Mouse (Mus musculus) neural tube, embryonic 11.5 days (tissue): ENCODE results near the gene Ppp4c. TPM values are rescaled to one million over a fixed set of nuclear protein-coding genes. Genes with fewer than 3 reads are reported as not detected.
A peak's percentile ranks its signal among the peaks of the same experiment; 100 is the strongest.

ENCODE experiments used
- ATAC-seq: fragments of 200-750 bp; cut with Nextera tagmentation; 2 replicates; pipeline ENCODE4 v1.8.0; 2017; ENCODE audit warnings: moderate number of reproducible peaks, mild to moderate bottlenecking, moderate TSS enrichment, moderate library complexity; ENCODE audit not compliant: insufficient read depth, low FRiP score, low TSS enrichment
- DNase-seq: peaks from one replicate; pipeline ENCODE4 v3.0.0-alpha.2; 2015; ENCODE audit warnings: low spot score
- H3K27ac ChIP-seq: fragments of 300-500 bp; sonication (generic); 2 replicates; pipeline ENCODE4 v1.5.1; 2014; ENCODE audit warnings: low read depth, mild to moderate bottlenecking, low read length
- H3K27me3 ChIP-seq: fragments of 300-500 bp; sonication (generic); 2 replicates; pipeline ENCODE4 v1.6.1; 2014; ENCODE audit warnings: mild to moderate bottlenecking, low read length, mixed read lengths; ENCODE audit not compliant: control insufficient read depth, insufficient read depth
- H3K36me3 ChIP-seq: fragments of 300-500 bp; sonication (generic); 2 replicates; pipeline ENCODE4 v1.6.1; 2014; ENCODE audit warnings: mild to moderate bottlenecking, low read length, moderate library complexity, mixed read lengths; ENCODE audit not compliant: control insufficient read depth, insufficient read depth
- H3K4me1 ChIP-seq: fragments of 300-500 bp; sonication (generic); 2 replicates; pipeline ENCODE4 v1.6.1; 2014; ENCODE audit warnings: low read length, mixed read lengths; ENCODE audit not compliant: control insufficient read depth, insufficient read depth
- H3K4me2 ChIP-seq: fragments of 300-500 bp; sonication (generic); 2 replicates; pipeline ENCODE4 v1.6.1; 2014; ENCODE audit warnings: low read depth, mild to moderate bottlenecking, moderate library complexity
- H3K4me3 ChIP-seq: fragments of 300-500 bp; sonication (generic); 2 replicates; pipeline ENCODE4 v1.5.1; 2014; ENCODE audit warnings: low read depth, low read length
- H3K9ac ChIP-seq: fragments of 300-500 bp; sonication (generic); 2 replicates; pipeline ENCODE4 v1.6.1; 2014; ENCODE audit warnings: mild to moderate bottlenecking, low read length
- H3K9me3 ChIP-seq: fragments of 300-500 bp; sonication (generic); 2 replicates; pipeline ENCODE4 v1.6.1; 2016; ENCODE audit warnings: low read length; ENCODE audit not compliant: control insufficient read depth
- WGBS: fragments of 180-500 bp; shearing (Covaris S2); extraction: QIAGEN DNeasy Blood & Tissue Kit; methylation state at CpG from one replicate; pipeline ENCODE4 v1.1.7; 2014; 5-methylcytosine and 5-hydroxymethylcytosine counted together
- polyA plus RNA-seq: library from polyadenylated mRNA; unstranded; fragments of >200 nt; fragmentation: Nextera tagmentation; extraction: Ambion mirVana; gene quantifications from 2 replicates; pipeline ENCODE4 v1.2.1, GENCODE M21; 2014

Ppp4c gene
- polyA plus RNA-seq, 1 experiment from 2014 or later, result 318 TPM

DNA sequence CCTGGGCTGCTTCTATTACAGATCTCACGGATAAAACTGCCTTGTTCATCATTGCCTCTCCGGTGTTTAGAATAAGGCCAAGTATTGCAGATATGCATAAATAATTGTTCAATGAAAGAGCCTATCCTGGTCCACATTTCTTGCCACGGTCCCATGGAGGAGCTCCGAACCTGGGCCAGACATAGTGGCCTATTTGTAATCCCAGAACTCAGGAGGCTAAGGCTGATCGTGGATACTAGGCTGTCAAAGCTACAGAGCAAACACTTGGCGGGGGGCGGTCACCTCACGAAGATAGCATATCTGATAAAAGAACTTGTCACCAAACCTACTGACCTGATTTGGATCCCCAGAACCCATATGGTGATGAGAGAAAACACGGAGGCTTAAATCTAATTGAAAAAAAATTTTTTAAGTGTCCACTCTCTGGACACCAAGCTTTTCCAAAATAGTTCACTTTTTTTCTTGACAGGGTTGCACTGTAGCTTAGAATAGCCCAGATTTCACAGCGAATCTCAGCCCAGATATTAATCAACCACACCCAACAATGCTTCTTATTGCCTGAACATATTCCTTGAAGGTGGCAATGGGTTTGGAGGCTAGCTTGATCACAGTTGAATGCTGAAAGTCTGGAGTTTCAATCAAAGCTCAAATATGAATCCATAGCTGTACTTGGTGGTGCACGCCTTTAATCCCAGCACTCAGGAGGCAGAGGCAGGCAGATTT is 586 bp upstream of the Ppp4c start:
- Histone ChIP-seq H3K4me2 (peak overlapping the region; percentile 59), H3K27me3 (no peaks in the 10 kb centered on the region), H3K36me3 (peaks cover 22% of the 10 kb centered on the region), H3K4me1 (peaks cover 14% of the 10 kb centered on the region), H3K4me3 (peak overlapping the region; percentile 87), H3K27ac (peak overlapping the region; percentile 89; the same call in 1 of the 2 replicates), H3K9me3 (no peaks in the 10 kb centered on the region), H3K9ac (peak overlapping the region; percentile 27)
- 0 out of 2 replicates have a peak, but pooled peaks have one; percentile 37 for ATAC-seq
- WGBS, result 28% methylated on average over 11 of the region's 11 CpGs
- no peak for DNase-seq

DNA sequence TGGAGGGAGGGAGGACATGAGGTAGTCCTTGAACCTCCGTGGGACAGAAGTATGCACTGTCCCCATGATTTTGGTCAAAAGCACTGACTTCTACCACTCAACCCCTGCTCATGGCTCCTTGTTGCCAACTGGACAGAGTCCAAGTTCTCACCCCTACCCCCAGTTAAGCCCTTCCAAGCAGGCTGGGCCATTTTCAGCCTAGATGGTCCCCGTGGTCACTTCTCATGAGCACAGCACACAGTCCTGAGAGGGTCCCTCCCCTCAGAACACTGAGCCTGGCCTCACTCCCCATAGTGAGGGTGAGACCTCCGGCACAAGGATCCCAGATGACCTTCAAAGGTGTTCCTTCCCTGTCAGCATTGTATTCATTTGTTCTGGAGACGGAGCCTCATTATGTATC is 3.2 kb downstream of the Ppp4c start:
- DNase-seq (no peak), ATAC-seq (no peak)
- Histone ChIP-seq H3K4me1 (peaks cover 7% of the 10 kb centered on the region; the same call in 1 of the 2 replicates), H3K9me3 (no peaks in the 10 kb centered on the region), H3K4me3 (no peak overlapping the region), H3K36me3 (peaks cover 22% of the 10 kb centered on the region), H3K27ac (no peak overlapping the region), H3K4me2 (no peak overlapping the region), H3K27me3 (no peaks in the 10 kb centered on the region), H3K9ac (no peak overlapping the region)
- WGBS, result 93% methylated on average over 4 of the region's 4 CpGs

DNA sequence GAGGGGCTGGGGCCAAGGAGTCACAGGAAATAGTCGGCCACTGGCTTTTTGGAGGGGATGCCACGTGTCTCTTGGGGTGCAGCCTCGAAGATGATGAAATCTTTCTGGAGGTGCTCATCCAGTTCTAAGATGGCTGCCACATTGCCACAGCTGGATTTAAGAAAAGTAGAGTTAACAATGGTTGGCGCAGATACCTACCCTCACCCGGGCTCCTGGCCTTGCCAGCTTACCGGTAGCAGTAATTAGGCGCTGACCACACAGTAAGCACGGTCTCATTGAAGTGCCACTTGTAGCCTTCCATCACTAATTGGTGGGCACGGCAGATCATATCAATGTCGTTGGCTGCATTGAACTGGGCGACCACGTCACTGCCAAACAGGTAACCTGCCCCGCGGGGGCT is 6.2 kb downstream of the Ppp4c start:
- H3K4me3 ChIP-seq, result no peak overlapping the region
- H3K9me3 ChIP-seq, result no peaks in the 10 kb centered on the region
- ATAC-seq (no peak), DNase-seq (no peak)
- H3K36me3 ChIP-seq, result peaks cover 22% of the 10 kb centered on the region
- no peaks in the 10 kb centered on the region for H3K27me3 ChIP-seq
- peaks cover 11% of the 10 kb centered on the region for H3K4me1 ChIP-seq
- whole genome bisulfite sequencing, result 92% methylated on average over 14 of the region's 14 CpGs
- H3K27ac ChIP-seq, result no peak overlapping the region
- H3K9ac ChIP-seq, result no peak overlapping the region
- no peak overlapping the region for H3K4me2 ChIP-seq

DNA sequence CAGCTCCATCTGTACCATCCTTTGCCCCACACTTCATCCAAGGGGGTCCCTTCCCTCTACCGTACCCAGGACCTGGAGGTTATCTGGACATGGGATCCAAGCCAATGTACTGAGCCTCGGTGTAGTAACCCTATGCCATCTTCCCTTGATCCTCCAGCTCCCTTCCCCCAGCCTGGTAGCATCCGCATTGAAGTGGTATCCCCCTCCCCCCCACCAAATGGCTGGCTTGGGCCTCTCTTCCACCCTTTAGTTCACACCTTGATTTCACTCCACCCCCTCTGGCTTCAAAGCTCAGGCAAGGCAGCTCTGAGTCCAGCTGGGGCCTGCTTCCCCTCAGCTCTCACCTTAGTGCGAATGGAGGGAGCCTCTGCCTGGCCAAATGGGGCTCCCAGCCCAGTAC is 7.2 kb downstream of the Ppp4c start:
- Histone ChIP-seq H3K36me3 (peaks cover 22% of the 10 kb centered on the region), H3K27me3 (no peaks in the 10 kb centered on the region), H3K4me3 (no peak overlapping the region), H3K4me2 (no peak overlapping the region), H3K9ac (no peak overlapping the region), H3K4me1 (peaks cover 9% of the 10 kb centered on the region), H3K9me3 (no peaks in the 10 kb centered on the region), H3K27ac (no peak overlapping the region)
- ATAC-seq (no peak), DNase-seq (no peak)
- WGBS, result 62% methylated on average over 4 of the region's 4 CpGs

DNA sequence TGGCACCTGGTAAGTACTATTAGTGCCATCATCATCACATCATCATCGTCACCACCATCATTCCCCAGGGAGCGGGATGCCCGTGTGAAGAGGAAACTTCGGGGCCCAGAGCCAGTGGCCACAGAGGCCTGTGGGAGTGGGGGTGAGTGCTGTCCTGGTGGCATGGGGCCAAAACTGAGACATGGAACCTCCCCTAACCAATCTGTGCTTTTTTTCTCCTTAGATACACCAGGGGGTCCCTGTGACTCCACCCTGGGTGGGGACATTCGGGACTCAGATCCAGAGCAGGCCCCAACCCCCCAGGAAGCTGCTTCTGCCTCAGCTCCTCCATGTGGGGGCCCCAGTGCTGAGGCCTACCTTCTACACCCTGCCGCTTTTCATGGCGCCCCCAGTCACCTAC is 7.8 kb downstream of the Ppp4c start:
- ATAC-seq (no peak), DNase-seq (no peak)
- no peak overlapping the region for H3K4me3 ChIP-seq
- no peak overlapping the region for H3K9ac ChIP-seq
- WGBS, result 80% methylated on average over 7 of the region's 7 CpGs
- H3K9me3 ChIP-seq, result no peaks in the 10 kb centered on the region
- no peak overlapping the region for H3K27ac ChIP-seq
- H3K27me3 ChIP-seq, result no peaks in the 10 kb centered on the region
- H3K4me2 ChIP-seq, result no peak overlapping the region
- H3K4me1 ChIP-seq, result peaks cover 12% of the 10 kb centered on the region
- H3K36me3 ChIP-seq, result peaks cover 20% of the 10 kb centered on the region

DNA sequence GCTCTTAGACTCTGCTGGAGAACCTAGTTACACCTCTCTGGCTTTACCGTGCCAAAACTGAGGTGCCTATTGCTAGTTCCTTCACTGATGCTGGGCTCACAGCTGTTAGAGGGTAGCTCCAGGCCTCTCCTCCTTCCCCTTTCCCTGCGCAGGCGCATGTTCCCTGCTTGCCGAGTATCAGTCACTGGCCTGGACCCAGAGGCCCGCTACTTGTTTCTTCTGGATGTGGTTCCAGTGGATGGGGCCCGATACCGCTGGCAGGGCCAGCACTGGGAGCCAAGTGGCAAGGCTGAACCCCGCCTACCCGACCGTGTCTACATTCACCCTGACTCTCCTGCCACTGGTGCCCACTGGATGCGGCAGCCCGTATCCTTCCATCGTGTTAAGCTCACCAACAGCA is 9.6 kb downstream of the Ppp4c start:
- no peaks in the 10 kb centered on the region for H3K9me3 ChIP-seq
- ATAC-seq, result no peak
- H3K4me1 ChIP-seq, result peaks cover 14% of the 10 kb centered on the region
- H3K4me3 ChIP-seq, result no peak overlapping the region
- no peak for DNase-seq
- H3K4me2 ChIP-seq, result no peak overlapping the region
- H3K9ac ChIP-seq, result no peak overlapping the region
- H3K27me3 ChIP-seq, result no peaks in the 10 kb centered on the region
- 72% methylated on average over 13 of the region's 13 CpGs for WGBS
- H3K27ac ChIP-seq, result no peak overlapping the region
- peaks cover 13% of the 10 kb centered on the region for H3K36me3 ChIP-seq

DNA sequence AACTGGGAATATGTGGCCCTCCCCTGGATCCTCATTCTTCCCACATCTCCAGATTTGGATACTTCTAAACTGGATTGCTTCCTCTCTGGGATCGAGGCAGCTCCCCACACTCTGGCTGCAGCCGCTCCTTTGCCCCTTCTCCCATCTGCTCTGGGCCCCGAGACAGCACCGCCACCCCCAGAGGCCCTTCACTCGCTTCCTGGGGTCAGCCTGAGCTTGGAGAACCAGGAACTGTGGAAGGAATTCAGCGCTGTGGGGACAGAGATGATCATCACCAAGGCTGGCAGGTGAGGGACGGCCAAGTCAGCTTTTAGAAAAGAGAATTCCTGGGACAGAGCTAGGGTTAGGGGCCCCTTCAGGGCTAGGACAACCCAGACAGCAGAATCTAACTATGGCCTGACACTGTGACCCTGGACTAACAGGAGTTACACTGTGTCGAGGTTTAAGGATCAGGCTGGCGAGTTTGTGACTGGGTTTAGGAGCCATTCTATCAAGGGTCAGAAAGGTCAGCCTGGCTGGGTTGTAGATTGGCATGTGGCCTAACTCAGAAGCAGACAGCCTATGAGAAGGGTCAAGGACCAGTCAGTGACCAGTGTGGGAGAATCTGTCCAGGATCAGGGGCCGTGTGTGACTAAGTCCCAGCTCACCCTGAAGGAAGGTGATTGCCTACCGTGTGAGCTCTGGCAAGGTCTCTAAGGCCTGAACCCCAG is 10.5 kb downstream of the Ppp4c start:
- Histone ChIP-seq H3K9me3 (no peaks in the 10 kb centered on the region), H3K4me2 (peak overlapping the region; percentile 59), H3K36me3 (peaks cover 13% of the 10 kb centered on the region), H3K9ac (no peak overlapping the region; the same call in 1 of the 2 replicates), H3K27me3 (no peaks in the 10 kb centered on the region), H3K4me1 (peaks cover 17% of the 10 kb centered on the region), H3K27ac (no peak overlapping the region), H3K4me3 (no peak overlapping the region)
- WGBS, result 28% methylated on average over 11 of the region's 11 CpGs
- no peak for ATAC-seq
- no peak for DNase-seq

DNA sequence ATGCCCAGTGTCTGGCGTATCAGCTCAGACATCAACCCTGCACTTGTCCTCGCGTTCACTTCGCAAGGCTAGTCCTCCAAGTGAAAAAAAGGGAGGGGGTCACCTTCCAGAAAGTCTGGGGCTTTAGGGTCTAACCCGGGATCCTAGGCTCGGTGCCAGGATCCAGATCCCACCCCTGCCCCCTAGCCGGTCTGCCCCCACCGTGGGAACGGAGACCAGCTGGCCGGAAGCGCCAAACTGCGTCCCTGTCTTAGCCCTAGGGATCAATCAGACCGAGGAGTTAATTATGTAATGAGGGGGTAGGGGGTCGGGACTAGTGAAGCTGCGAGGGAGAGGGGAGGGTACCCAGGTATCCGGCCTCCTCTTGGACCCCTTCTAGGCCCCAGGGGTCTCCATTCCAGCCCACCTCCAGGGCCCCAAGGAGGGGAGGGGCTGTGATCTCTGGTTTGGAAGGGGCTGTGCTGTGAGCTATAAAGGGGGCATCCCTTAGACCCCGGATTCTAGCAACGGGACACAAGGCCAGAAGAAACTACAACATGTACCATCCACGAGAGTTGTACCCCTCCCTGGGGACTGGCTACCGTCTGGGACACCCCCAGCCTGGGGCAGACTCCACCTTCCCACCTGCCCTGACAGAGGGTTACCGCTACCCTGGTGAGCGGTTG is 11.2 kb downstream of the Ppp4c start, which contains the start of gene Tbx6:
Gene Tbx6, plus strand, starts transcription at position 513 of the 665 bp plus-strand sequence.
- no peaks in the 10 kb centered on the region for H3K27me3 ChIP-seq
- H3K36me3 ChIP-seq, result peaks cover 12% of the 10 kb centered on the region
- peak; percentile 15 for ATAC-seq
- H3K27ac ChIP-seq, result peak within 1 kb of the TSS; percentile 68; the same call in 1 of the 2 replicates
- no peaks in the 10 kb centered on the region for H3K9me3 ChIP-seq
- peaks cover 21% of the 10 kb centered on the region for H3K4me1 ChIP-seq
- peak within 1 kb of the TSS; percentile 39 for H3K9ac ChIP-seq
- H3K4me3 ChIP-seq, result peak within 1 kb of the TSS; percentile 28
- DNase-seq, result no peak
- 5% methylated on average over 22 of the region's 22 CpGs for WGBS
- peak within 1 kb of the TSS; percentile 59 for H3K4me2 ChIP-seq
